Mouse (Mus musculus): ENCODE data around the gene Ovch2.

GRCm38 (mm10) chr7:107744454-107744853, 56.6 kb downstream of the Ovch2 start:
- TF ChIP-seq MAFK (IDR thresholded peaks at IDR 0.05; ENCODE audit: insufficient read depth, low read depth, low read length) (no peak), CHD2 (IDR thresholded peaks at IDR 0.05; ENCODE audit: low read depth, low read length) (no peak), ZNF384 (IDR thresholded peaks at IDR 0.05; ENCODE audit: low read depth, low read length) (no peak)

Data from ES-E14 (cell line).